9 mouse cellular contexts compared by ENCODE assay signal in genomic region chr11:113458582-113459210, GRCm38 (mm10).
DNase-seq lines count a peak whose midpoint lies in the region; ATAC-seq and TF ChIP-seq lines count a peak whose summit lies in the region.
"Had no signal": no experiment of that assay in that cellular context is flagged by ENCODE, and none has a peak within 500 bp of the region (broad histone marks: within the 10 kb centered on the region; RNA-seq: fewer than 3 reads in every experiment).

No protein-coding gene starts in this region.

- H3K79me2 ChIP-seq in CH12.LX (replicated peaks; ENCODE audit: control insufficient read depth, extremely low read depth, insufficient read depth, poor library complexity, severe bottlenecking) = no peaks in the 10 kb centered on the region

- peak; percentile 50 for TF ChIP-seq CTCF in kidney, adult 2 months (conservative IDR thresholded peaks at IDR 0.05; ENCODE audit: insufficient read depth, insufficient read length, low read depth, low read length)
- TF ChIP-seq CTCF in CH12.LX (conservative IDR thresholded peaks at IDR 0.05 in 1 of 2, IDR thresholded peaks at IDR 0.05 in 1 of 2; ENCODE audit: low read depth in 2 of 2, low read length in 2 of 2) = peak in 1 of 2 experiments; percentile 26; a peak in 1 of 4 replicates
- peak; percentile 42 for TF ChIP-seq CTCF in liver, postnatal 0 days (IDR thresholded peaks at IDR 0.05; ENCODE audit: low read depth)

- H3K27ac ChIP-seq in kidney, adult 2 months (ENCODE audit: insufficient read depth, low read depth, low read length) = no peak overlapping the region
- H3K27ac ChIP-seq in CH12.LX (ENCODE audit: insufficient read depth, low read depth) = no peak overlapping the region
- H3K27ac ChIP-seq in liver, postnatal 0 days (ENCODE audit: low read depth) = no peak overlapping the region

- no peak for ATAC-seq in liver, postnatal 0 days

- TF ChIP-seq RAD21 in CH12.LX (IDR thresholded peaks at IDR 0.05; ENCODE audit: low read depth, low read length) = no peak; the same call in 1 of the 2 replicates

- no peak for DNase-seq in kidney, adult 2 months
- no peak for DNase-seq in kidney, adult 8-10 months
- peak; percentile 9 for DNase-seq in 416B (ENCODE audit: low read depth)
- DNase-seq in CH12.LX (ENCODE audit: extremely low read depth) = peak; percentile 18
- no peak for DNase-seq in liver, postnatal 0 days
- DNase-seq in right cerebral cortex, adult 2 months (ENCODE audit: low spot score in 2 of 2) = no peak
- no peak for DNase-seq in urinary bladder, adult 18-20 months (ENCODE audit: low spot score in 2 of 2)
- DNase-seq: cerebellum, adult 9-10 months had no signal

- H3K4me3 ChIP-seq in kidney, adult 2 months (ENCODE audit: insufficient read depth, low read depth, low read length) = no peak overlapping the region
- H3K4me3 ChIP-seq in CH12.LX (replicated peaks in 1 of 3; ENCODE audit: low read depth in 2 of 3, low read length in 2 of 3, poor library complexity in 1 of 3) = no peak overlapping the region
- no peak overlapping the region for H3K4me3 ChIP-seq in liver, postnatal 0 days (ENCODE audit: low read depth, low read length)

- H3K9ac ChIP-seq in CH12.LX (ENCODE audit: insufficient read depth, low read depth) = no peak overlapping the region
- H3K9ac ChIP-seq in liver, postnatal 0 days (replicated peaks) = no peak overlapping the region

- no peaks in the 10 kb centered on the region for H3K4me1 ChIP-seq in kidney, adult 2 months (ENCODE audit: control insufficient read depth, insufficient read depth, low read length)
- peaks cover 0 to 9% of the 10 kb centered on the region in 2 experiments; a peak in 2 of 4 replicates for H3K4me1 ChIP-seq in CH12.LX (ENCODE audit: control insufficient read depth in 1 of 2, insufficient read depth in 2 of 2)
- no peaks in the 10 kb centered on the region for H3K4me1 ChIP-seq in liver, postnatal 0 days (ENCODE audit: insufficient read depth)

- in situ Hi-C loops in CH12.LX (cut with MboI; ENCODE audit: low pct_ligation_motif_present, low pct_unique_long_range_greater_than_20kb, low sequenced_read_pairs) = no loop called here

- TF ChIP-seq EP300 in CH12.LX (IDR thresholded peaks at IDR 0.05; ENCODE audit: low read length) = no peak
- TF ChIP-seq EP300 in liver, postnatal 0 days (IDR thresholded peaks at IDR 0.05; ENCODE audit: low read depth) = no peak

- no peaks in the 10 kb centered on the region for H3K27me3 ChIP-seq in kidney, adult 2 months (replicated peaks; ENCODE audit: control insufficient read depth, insufficient read depth, low read length)
- H3K27me3 ChIP-seq in CH12.LX (replicated peaks) = no peaks in the 10 kb centered on the region
- no peaks in the 10 kb centered on the region for H3K27me3 ChIP-seq in liver, postnatal 0 days (ENCODE audit: insufficient read depth, low read length)

- dilution Hi-C loops in CH12.LX (cut with MboI; ENCODE audit: extremely low pct_ligation_motif_present, extremely low pct_unique_long_range_greater_than_20kb, low sequenced_read_pairs) = no loop called here

- TF ChIP-seq POLR2A in kidney, adult 2 months (IDR thresholded peaks at IDR 0.05; ENCODE audit: low read depth, low read length) = no peak
- TF ChIP-seq POLR2A in CH12.LX (IDR thresholded peaks at IDR 0.05; ENCODE audit: low read depth, low read length) = no peak

- no peak overlapping the region for H3K4me2 ChIP-seq in CH12.LX (ENCODE audit: insufficient read depth, low read depth, poor library complexity, severe bottlenecking)
- H3K4me2 ChIP-seq in liver, postnatal 0 days (ENCODE audit: low read depth, low read length) = no peak overlapping the region
- H3K4me2 ChIP-seq: heart, embryonic 11.5 days had no signal

- WGBS in kidney, adult 2 months = 46% methylated on average over 15 of the region's 15 CpGs
- 76% methylated on average over 15 of the region's 15 CpGs for WGBS in liver, postnatal 0 days (ENCODE audit: insufficient replicate concordance)

- H3K36me3 ChIP-seq in kidney, adult 2 months (ENCODE audit: control insufficient read depth, insufficient read depth, low read length) = no peaks in the 10 kb centered on the region
- peaks cover 0 to 62% of the 10 kb centered on the region in 2 experiments for H3K36me3 ChIP-seq in CH12.LX (replicated peaks in 1 of 2; ENCODE audit: control insufficient read depth in 1 of 2, insufficient read depth in 1 of 2, low read length in 1 of 2)
- no peaks in the 10 kb centered on the region for H3K36me3 ChIP-seq in liver, postnatal 0 days (replicated peaks; ENCODE audit: insufficient read depth, low read length)

- H3K9me3 ChIP-seq in CH12.LX (replicated peaks; ENCODE audit: low read length) = peaks cover 12% of the 10 kb centered on the region
- H3K9me3 ChIP-seq in liver, postnatal 0 days (ENCODE audit: low read length) = peaks cover 4% of the 10 kb centered on the region; the same call in 1 of the 2 replicates

TF ChIP-seq in CH12.LX, 34 proteins besides CTCF, POLR2A, EP300 and RAD21:
- TF ChIP-seq SMC3 (IDR thresholded peaks at IDR 0.05; ENCODE audit: low read depth, low read length) = peak; percentile 11; the same call in 1 of the 2 replicates
- no peak for TF ChIP-seq E2F4 (IDR thresholded peaks at IDR 0.05; ENCODE audit: insufficient replicate concordance, low read depth, low read length)

Comparison
In these comparisons a context has a peak if more than half of its experiments do, and no peak if none do; other contexts are left out.
1. DNase-seq: peak in 416B (single experiment) and CH12.LX (single experiment); none in kidney, adult 2 months (single experiment), kidney, adult 8-10 months (0 of 2), liver, postnatal 0 days (single experiment), right cerebral cortex, adult 2 months (0 of 2) and urinary bladder, adult 18-20 months (0 of 2).